Mouse (Mus musculus) C2C12 (cell line): ENCODE data around the gene Zc3h7b. TPM values are rescaled to one million over a fixed set of nuclear protein-coding genes. Genes with fewer than 3 reads are reported as not detected.
"Not testable (repeated sequence)": the region's sequence is repeated elsewhere in the genome, so short reads cannot be mapped to it uniquely, and the experiment has no call there.

ENCODE experiments used
- H3K27me3 ChIP-seq: one replicate; pipeline ENCODE4 v1.6.1; 2011; ENCODE audit not compliant: control insufficient read depth, insufficient read depth, insufficient read length
- H3K36me3 ChIP-seq: one replicate; pipeline ENCODE4 v1.6.1; 2011; ENCODE audit not compliant: control insufficient read depth, insufficient read depth
- H3K4me3 ChIP-seq: one replicate; pipeline ENCODE4 v1.5.1; 2011; ENCODE audit warnings: mild to moderate bottlenecking, control low read depth; ENCODE audit not compliant: poor library complexity, insufficient read depth, severe bottlenecking
- H3K79me2 ChIP-seq: one replicate; pipeline ENCODE4 v1.6.1; 2011; ENCODE audit not compliant: control insufficient read depth, insufficient read depth
- H3K79me3 ChIP-seq: one replicate; pipeline ENCODE4 v1.6.1; 2011; ENCODE audit warnings: low read depth, control low read depth
- H3ac ChIP-seq: one replicate; pipeline ENCODE3; 2011; ENCODE audit warnings: low read depth; ENCODE audit not compliant: control insufficient read depth, insufficient read length
- CEBPB ChIP-seq: IDR thresholded peaks from one replicate; pipeline ENCODE4 v1.6.1; 2011; ENCODE audit warnings: low read depth, mild to moderate bottlenecking, control low read depth, moderate library complexity
- CTCF ChIP-seq: IDR thresholded peaks from one replicate; pipeline ENCODE4 v1.5.1; 2011; ENCODE audit not compliant: control insufficient read depth, insufficient read depth, insufficient read length
- FOSL1 ChIP-seq: IDR thresholded peaks from one replicate; pipeline ENCODE4 v1.8.0; 2011; ENCODE audit warnings: mild to moderate bottlenecking, low read length; ENCODE audit not compliant: poor library complexity, insufficient read depth, severe bottlenecking
- MAX ChIP-seq: IDR thresholded peaks from one replicate; pipeline ENCODE4 v1.6.1; 2011; ENCODE audit warnings: mild to moderate bottlenecking, control low read depth
- MYOD1 ChIP-seq: IDR thresholded peaks from one replicate; pipeline ENCODE4 v1.6.1; 2011; ENCODE audit warnings: low read depth; ENCODE audit not compliant: control insufficient read depth, insufficient read length
- MYOG ChIP-seq: IDR thresholded peaks from one replicate; pipeline ENCODE4 v1.6.1; 2011; ENCODE audit not compliant: control insufficient read depth, insufficient read length; ENCODE audit errors: extremely low read depth
- USF1 ChIP-seq: IDR thresholded peaks from one replicate; pipeline ENCODE4 v1.6.1; 2011; ENCODE audit warnings: low read depth, mild to moderate bottlenecking, control low read depth, moderate library complexity
- polyA plus RNA-seq: library from polyadenylated mRNA; unstranded; fragments of >200 nt; fragmentation: generic; extraction: Trizol; gene quantifications from one replicate; pipeline ENCODE4 v1.2.1, GENCODE M21; 2012; ENCODE audit warnings: missing spikeins

Gene Zc3h7b
- polyA plus RNA-seq, 1 experiment, result 46.9 TPM

GRCm38 (mm10) chr15:81729792-81730635 lies 14.8 kb upstream of the Zc3h7b start:
- Histone ChIP-seq H3K4me3 (peak overlapping the region; percentile 100), H3K79me3 (peaks cover 46% of the 10 kb centered on the region), H3K36me3 (peaks cover 30% of the 10 kb centered on the region), H3K27me3 (no peaks in the 10 kb centered on the region), H3ac (peak overlapping the region; percentile 99), H3K79me2 (peaks cover 48% of the 10 kb centered on the region)
- TF ChIP-seq MYOD1 (no peak), USF1 (peak; percentile 11), CTCF (no peak), FOSL1 (peak; percentile 90), CEBPB (peak; percentile 46), MAX (peak; percentile 59)

GRCm38 (mm10) chr15:81735075-81735474 lies 9.8 kb upstream of the Zc3h7b start:
- no peaks in the 10 kb centered on the region for H3K27me3 ChIP-seq
- H3ac ChIP-seq, result no peak overlapping the region
- no peak for TF ChIP-seq CEBPB
- H3K4me3 ChIP-seq, result no peak overlapping the region
- no peaks in the 10 kb centered on the region for H3K79me2 ChIP-seq
- H3K79me3 ChIP-seq, result no peaks in the 10 kb centered on the region
- H3K36me3 ChIP-seq, result no peaks in the 10 kb centered on the region

- H3K36me3 ChIP-seq, result no peaks in the 10 kb centered on the region
- no peak for TF ChIP-seq MAX
- no peak overlapping the region for H3ac ChIP-seq
- H3K4me3 ChIP-seq, result no peak overlapping the region
- H3K79me2 ChIP-seq, result no peaks in the 10 kb centered on the region
- H3K27me3 ChIP-seq, result no peaks in the 10 kb centered on the region
- no peaks in the 10 kb centered on the region for H3K79me3 ChIP-seq
Observed at GRCm38 (mm10) chr15:81739296-81739695, 5.6 kb upstream of the Zc3h7b start.

DNA sequence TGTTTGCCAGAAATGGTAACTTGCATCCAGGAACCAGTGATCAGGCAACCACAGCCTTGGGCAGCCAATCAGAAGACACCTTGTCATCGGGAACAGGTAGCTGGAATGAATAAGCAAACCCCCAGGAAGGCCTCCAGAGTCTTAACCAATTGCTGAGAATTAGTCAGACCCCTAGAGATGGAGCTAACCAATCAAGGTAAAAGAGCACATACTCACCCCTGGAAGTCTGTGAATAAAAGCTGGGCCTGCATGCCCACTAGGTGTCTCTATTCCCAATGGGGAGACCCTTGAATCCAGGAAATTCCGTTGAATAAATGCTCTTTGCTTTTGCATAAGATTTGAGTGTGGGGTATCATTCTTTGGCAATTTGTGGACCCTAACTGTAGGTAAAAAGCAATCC lies 4.9 kb upstream of the Zc3h7b start:
- Histone ChIP-seq H3K79me2 (peaks cover 2% of the 10 kb centered on the region), H3K79me3 (no peaks in the 10 kb centered on the region), H3K36me3 (no peaks in the 10 kb centered on the region), H3K27me3 (no peaks in the 10 kb centered on the region), H3K4me3 (no peak overlapping the region), H3ac (no peak overlapping the region)
- TF ChIP-seq CTCF (peak; percentile 8), FOSL1 (no peak), MYOG (no peak)

- not testable (repeated sequence) for H3K36me3 ChIP-seq, H3ac ChIP-seq
- peaks cover 26% of the 10 kb centered on the region for H3K79me2 ChIP-seq
Observed at GRCm38 (mm10) chr15:81742368-81742767, 2.5 kb upstream of the Zc3h7b start.

GRCm38 (mm10) chr15:81745601-81746114 lies 801 bp downstream of the Zc3h7b start:
- TF ChIP-seq CEBPB (no peak), FOSL1 (no peak), USF1 (no peak), MYOD1 (no peak), MYOG (no peak), MAX (no peak), CTCF (no peak)
- H3K79me2 ChIP-seq, result peaks cover 59% of the 10 kb centered on the region
- peaks cover 23% of the 10 kb centered on the region for H3K79me3 ChIP-seq
- H3ac ChIP-seq, result peak overlapping the region; percentile 85
- H3K27me3 ChIP-seq, result no peaks in the 10 kb centered on the region
- peak overlapping the region; percentile 97 for H3K4me3 ChIP-seq
- no peaks in the 10 kb centered on the region for H3K36me3 ChIP-seq

More at GRCm38 (mm10) chr15:81742368-81742767, 2.5 kb upstream of the Zc3h7b start:
- not testable (repeated sequence) for H3K4me3 ChIP-seq, H3K27me3 ChIP-seq
- H3K79me3 ChIP-seq, result peaks cover 13% of the 10 kb centered on the region
